In the genomic region with DNA sequence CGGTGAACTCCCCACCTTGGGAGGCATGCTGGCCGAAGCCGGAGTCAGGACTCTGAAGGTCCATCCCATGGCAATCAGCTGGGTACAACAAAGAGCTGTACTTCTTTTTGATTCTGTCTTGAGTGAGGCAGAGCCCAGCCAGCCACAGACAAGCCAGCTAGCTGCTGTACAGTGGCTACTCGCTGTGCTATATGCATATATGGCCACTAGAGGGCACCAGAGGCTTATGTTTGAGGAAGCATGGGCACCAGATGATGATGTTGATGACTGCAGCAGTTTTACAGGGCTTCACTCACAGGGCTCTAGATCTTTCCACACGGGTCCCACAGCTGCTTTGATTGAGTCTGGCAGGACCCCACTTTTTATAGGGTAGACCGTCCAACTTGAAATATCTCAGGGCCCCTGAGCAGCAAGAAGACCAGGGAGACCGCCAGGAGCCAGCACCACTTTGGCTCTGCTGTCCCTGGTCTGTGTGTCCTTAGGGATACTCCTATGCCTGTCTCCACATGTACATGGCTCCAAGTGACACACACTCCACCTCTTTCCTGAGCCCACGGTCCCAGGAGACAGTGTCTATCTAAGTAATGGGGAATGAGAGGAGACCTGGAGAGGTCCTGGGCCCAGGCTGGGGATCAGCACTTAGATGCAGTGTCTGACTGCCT, we compare ENCODE assay signal across 8 mouse cellular contexts. TPM values are rescaled to one million over a fixed set of nuclear protein-coding genes. Genes with fewer than 3 reads are reported as not detected.
DNase-seq lines count a peak whose midpoint lies in the region; ATAC-seq and TF ChIP-seq lines count a peak whose summit lies in the region.

No protein-coding gene starts in this region.

- TF ChIP-seq CTCF in brain, embryonic 14.5 days (IDR thresholded peaks at IDR 0.05; ENCODE audit: borderline replicate concordance, extremely low read depth, insufficient read depth, insufficient read length): peak; percentile 86; the same call in 1 of the 2 replicates
- TF ChIP-seq CTCF in kidney, postnatal 0 days (IDR thresholded peaks at IDR 0.05; ENCODE audit: low read depth): peak; percentile 96
- TF ChIP-seq CTCF in liver, adult 2 months (IDR thresholded peaks at IDR 0.05; ENCODE audit: low read depth, low read length): peak; percentile 84

- no peaks in the 10 kb centered on the region for H3K4me1 ChIP-seq in heart, embryonic 14.5 days (ENCODE audit: control insufficient read depth in 2 of 2, insufficient read depth in 2 of 2, low read length in 2 of 2)
- H3K4me1 ChIP-seq in kidney, postnatal 0 days (replicated peaks; ENCODE audit: insufficient read depth, low read length): no peaks in the 10 kb centered on the region
- H3K4me1 ChIP-seq in liver, adult 2 months (ENCODE audit: control insufficient read depth, insufficient read depth, low read length): peaks cover 12% of the 10 kb centered on the region
- H3K4me1 ChIP-seq in neural tube, embryonic 11.5 days (ENCODE audit: control insufficient read depth, insufficient read depth, low read length): 0 out of 2 replicates have a peak, but pooled peaks cover 2% of the 10 kb centered on the region
- no peaks in the 10 kb centered on the region for H3K4me1 ChIP-seq in stomach, embryonic 16.5 days (ENCODE audit: control insufficient read depth, insufficient read depth, low read length)

- no peak for TF ChIP-seq POLR2A in brain, embryonic 14.5 days (IDR thresholded peaks at IDR 0.05; ENCODE audit: borderline replicate concordance, extremely low read depth, insufficient read depth, insufficient read length, poor library complexity, severe bottlenecking)
- TF ChIP-seq POLR2A in liver, adult 2 months (IDR thresholded peaks at IDR 0.05; ENCODE audit: extremely low read depth, insufficient read depth, low read length): no peak

- peak; percentile 93 for ATAC-seq in CD4-positive, CD25-positive, alpha-beta regulatory T cell, adult 4 months
- peak; percentile 75 for ATAC-seq in erythroblast, adult 5-6 weeks (replicated peaks; ENCODE audit: low FRiP score, poor library complexity, severe bottlenecking)
- ATAC-seq in heart, embryonic 14.5 days (ENCODE audit: insufficient number of reproducible peaks, insufficient read depth, low FRiP score, low read depth): peak; percentile 51; the same call in 1 of the 2 replicates
- peak; percentile 48 for ATAC-seq in kidney, postnatal 0 days (replicated peaks; ENCODE audit: low FRiP score, low read depth)
- ATAC-seq in neural tube, embryonic 11.5 days (ENCODE audit: insufficient read depth, low FRiP score, low TSS enrichment): no peak
- ATAC-seq in stomach, embryonic 16.5 days (ENCODE audit: insufficient read depth, low FRiP score): peak; percentile 79

- H3K36me3 ChIP-seq in heart, embryonic 14.5 days (ENCODE audit: control insufficient read depth, insufficient read depth, low read length): no peaks in the 10 kb centered on the region
- H3K36me3 ChIP-seq in kidney, postnatal 0 days (ENCODE audit: insufficient read depth, low read length): 0 out of 2 replicates have a peak, but pooled peaks cover 5% of the 10 kb centered on the region
- H3K36me3 ChIP-seq in liver, adult 2 months (ENCODE audit: control insufficient read depth, insufficient read depth, low read length): peaks cover 85% of the 10 kb centered on the region
- H3K36me3 ChIP-seq in neural tube, embryonic 11.5 days (ENCODE audit: control insufficient read depth, insufficient read depth, low read length): no peaks in the 10 kb centered on the region
- 0 out of 2 replicates have a peak, but pooled peaks cover 3% of the 10 kb centered on the region for H3K36me3 ChIP-seq in stomach, embryonic 16.5 days (ENCODE audit: control insufficient read depth, insufficient read depth, low read length)

- H3K79me2 ChIP-seq in liver, adult 2 months (ENCODE audit: control insufficient read depth, insufficient read depth, low read length): no peaks in the 10 kb centered on the region

- peak; percentile 93 for DNase-seq in brain, embryonic 14.5 days (ENCODE audit: low read depth)
- DNase-seq in kidney, postnatal 0 days (ENCODE audit: low spot score): peak; percentile 96
- peak; percentile 70 for DNase-seq in liver, adult 2 months (ENCODE audit: extremely low read depth, low read depth, low spot score)
- peak; percentile 82 for DNase-seq in neural tube, embryonic 11.5 days (ENCODE audit: low spot score)

- no peaks in the 10 kb centered on the region for H3K9me3 ChIP-seq in heart, embryonic 14.5 days (ENCODE audit: control insufficient read depth, low read length)
- no peaks in the 10 kb centered on the region for H3K9me3 ChIP-seq in kidney, postnatal 0 days (replicated peaks; ENCODE audit: low read length)
- no peaks in the 10 kb centered on the region for H3K9me3 ChIP-seq in neural tube, embryonic 11.5 days (ENCODE audit: control insufficient read depth, low read length)
- H3K9me3 ChIP-seq in stomach, embryonic 16.5 days (replicated peaks; ENCODE audit: control insufficient read depth, low read length): no peaks in the 10 kb centered on the region

- peaks cover 11% of the 10 kb centered on the region for H3K27me3 ChIP-seq in heart, embryonic 14.5 days (ENCODE audit: control insufficient read depth, insufficient read depth, low read length)
- H3K27me3 ChIP-seq in kidney, postnatal 0 days (ENCODE audit: insufficient read depth, low read length): no peaks in the 10 kb centered on the region
- H3K27me3 ChIP-seq in liver, adult 2 months (ENCODE audit: control insufficient read depth, insufficient read depth, low read length): no peaks in the 10 kb centered on the region
- H3K27me3 ChIP-seq in neural tube, embryonic 11.5 days (ENCODE audit: control insufficient read depth, insufficient read depth, low read length): peaks cover 44% of the 10 kb centered on the region
- H3K27me3 ChIP-seq in stomach, embryonic 16.5 days (ENCODE audit: control insufficient read depth, insufficient read depth, low read length): no peaks in the 10 kb centered on the region; the same call in 1 of the 2 replicates

- no peak overlapping the region for H3K9ac ChIP-seq in heart, embryonic 14.5 days (ENCODE audit: low read length)
- H3K9ac ChIP-seq in kidney, postnatal 0 days (ENCODE audit: low read depth, low read length): no peak overlapping the region
- peak overlapping the region; percentile 20; the same call in 1 of the 2 replicates for H3K9ac ChIP-seq in liver, adult 2 months (ENCODE audit: low read depth, low read length)
- H3K9ac ChIP-seq in neural tube, embryonic 11.5 days (ENCODE audit: low read length): no peak overlapping the region
- no peak overlapping the region for H3K9ac ChIP-seq in stomach, embryonic 16.5 days (ENCODE audit: low read length)

- H3K4me2 ChIP-seq in heart, embryonic 14.5 days (ENCODE audit: low read length): no peak overlapping the region
- H3K4me2 ChIP-seq in kidney, postnatal 0 days (ENCODE audit: low read length): no peak overlapping the region
- no peak overlapping the region for H3K4me2 ChIP-seq in neural tube, embryonic 11.5 days (ENCODE audit: low read depth)
- H3K4me2 ChIP-seq in stomach, embryonic 16.5 days (ENCODE audit: low read depth, low read length): no peak overlapping the region

- no peak overlapping the region for H3K4me3 ChIP-seq in heart, embryonic 14.5 days (ENCODE audit: control insufficient read depth in 1 of 2, insufficient read depth in 1 of 2, low read depth in 1 of 2, low read length in 2 of 2)
- no peak overlapping the region for H3K4me3 ChIP-seq in kidney, postnatal 0 days (replicated peaks; ENCODE audit: low read depth, low read length)
- no peak overlapping the region for H3K4me3 ChIP-seq in liver, adult 2 months (ENCODE audit: insufficient read depth, low read depth, low read length)
- H3K4me3 ChIP-seq in neural tube, embryonic 11.5 days (ENCODE audit: low read depth, low read length): no peak overlapping the region
- H3K4me3 ChIP-seq in stomach, embryonic 16.5 days (replicated peaks; ENCODE audit: low read length): no peak overlapping the region

- no peak overlapping the region for H3K27ac ChIP-seq in heart, embryonic 14.5 days (replicated peaks in 1 of 2; ENCODE audit: control insufficient read depth in 1 of 2, insufficient read depth in 1 of 2, low read depth in 2 of 2, low read length in 2 of 2)
- H3K27ac ChIP-seq in kidney, postnatal 0 days: no peak overlapping the region
- H3K27ac ChIP-seq in liver, adult 2 months (replicated peaks; ENCODE audit: insufficient read depth, low read depth, low read length): no peak overlapping the region
- H3K27ac ChIP-seq in neural tube, embryonic 11.5 days (ENCODE audit: low read depth, low read length): no peak overlapping the region
- H3K27ac ChIP-seq in stomach, embryonic 16.5 days (ENCODE audit: low read length): no peak overlapping the region

- 27% methylated on average over 8 of the region's 8 CpGs for WGBS in heart, embryonic 14.5 days
- 26% methylated on average over 8 of the region's 8 CpGs for WGBS in kidney, postnatal 0 days
- WGBS in liver, adult 2 months: 29% methylated on average over 8 of the region's 8 CpGs
- WGBS in neural tube, embryonic 11.5 days: 32% methylated on average over 8 of the region's 8 CpGs
- WGBS in stomach, embryonic 16.5 days: 29% methylated on average over 8 of the region's 8 CpGs

RNA-seq across cellular contexts. Expression of a gene that starts 13.0 kb away (rescaled TPM):
- 100 to 1,000 TPM; 415 to 537 TPM for polyA plus RNA-seq in CD4-positive, CD25-positive, alpha-beta regulatory T cell, adult 4 months (2017; shearing (Covaris generic))
- 6.8 and 8.5 TPM in 2 replicates for polyA plus RNA-seq in brain, embryonic 14.5 days (2012; rRNA removed)
- 18.4 and 33.2 TPM in 2 replicates for total RNA-seq in erythroblast, adult 5-6 weeks (2015; ENCODE audit: low replicate concordance)
- total RNA-seq in erythroblast, adult 5-6 weeks (2017; ENCODE audit: low replicate concordance): 3.7 and 17.6 TPM in 2 replicates
- polyA plus RNA-seq in heart, embryonic 14.5 days (2014; fragmentation: Nextera tagmentation; extraction: Ambion mirVana): 8.5 and 10.0 TPM in 2 replicates
- 319 and 427 TPM in 2 replicates for polyA plus RNA-seq in kidney, postnatal 0 days (2015; fragmentation: Nextera tagmentation; extraction: Ambion mirVana)
- total RNA-seq in liver, adult 2 months (2014; rRNA removed): 3,064 and 4,344 TPM in 2 replicates
- polyA plus RNA-seq in liver, adult 2 months (2012; rRNA removed): 3,470 and 3,993 TPM in 2 replicates
- 30.8 and 34.5 TPM in 2 replicates for polyA plus RNA-seq in neural tube, embryonic 11.5 days (2014; fragmentation: Nextera tagmentation; extraction: Ambion mirVana)
- polyA plus RNA-seq in stomach, embryonic 16.5 days (2015; fragmentation: Nextera tagmentation; extraction: Ambion mirVana): 212 and 226 TPM in 2 replicates
